Mouse (Mus musculus): ENCODE results near the gene Atp12a.

DNA sequence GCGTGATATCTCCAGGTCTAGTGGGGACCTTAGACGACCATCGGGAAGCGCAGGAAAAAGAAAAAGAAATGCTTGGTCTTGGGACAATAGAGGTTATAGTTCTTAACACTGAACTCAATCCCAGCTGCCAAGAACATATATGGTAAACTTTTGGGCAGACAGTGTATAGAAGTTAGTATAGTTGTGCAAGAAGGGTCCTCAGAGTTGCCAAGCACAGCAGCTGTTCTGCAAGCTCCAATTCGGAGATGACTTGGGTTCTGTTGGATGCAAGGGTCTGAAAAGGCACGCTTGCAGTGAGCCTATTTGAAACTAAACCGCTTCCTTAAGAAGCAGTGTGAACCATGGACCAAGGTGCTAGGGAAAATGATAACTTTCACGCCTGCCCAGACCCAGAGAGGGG is 424 bp downstream of the Atp12a start:
- TF ChIP-seq POLR2A (IDR thresholded peaks at IDR 0.05; ENCODE audit: insufficient read depth, low read length) (no peak), CTCF (IDR thresholded peaks at IDR 0.05; ENCODE audit: low read depth, low read length) (no peak)

Measured in ES-Bruce4 (cell line).